Mouse (Mus musculus) lung, postnatal 36 days (tissue): Measurements from ENCODE around the gene Trpv6.

ENCODE experiments used
- DNase-seq: peaks from one replicate; pipeline ENCODE4 v3.0.0; 2022; ENCODE audit warnings: mixed read lengths

Gene Trpv6

GRCm38 (mm10) chr6:41636178-41636577 lies at the start of gene Trpv6:
Gene Trpv6, minus strand, starts transcription at chr6:41636405.
- peak; percentile 35 for DNase-seq

GRCm38 (mm10) chr6:41685596-41685995 lies 49.4 kb upstream of the Trpv6 start:
- no peak for DNase-seq

GRCm38 (mm10) chr6:41684911-41685310 lies 48.7 kb upstream of the Trpv6 start:
- no peak for DNase-seq

- DNase-seq = no peak
These were observed 47.9 kb upstream of the Trpv6 start, which contains the start of gene Llcfc1 for GRCm38 (mm10) chr6:41684131-41684530. Gene Llcfc1, plus strand, starts transcription at chr6:41684431.

GRCm38 (mm10) chr6:41681656-41682055 lies 45.5 kb upstream of the Trpv6 start:
- no peak for DNase-seq

- DNase-seq = no peak
These were observed 44.5 kb upstream of the Trpv6 start, which contains the start of gene Trpv5 for GRCm38 (mm10) chr6:41680669-41681068. Gene Trpv5, minus strand, starts transcription at chr6:41680769.

- DNase-seq = no peak
These were observed 40.3 kb upstream of the Trpv6 start for GRCm38 (mm10) chr6:41676530-41676929.

- peak; percentile 53 for DNase-seq
These were observed 26.1 kb upstream of the Trpv6 start for GRCm38 (mm10) chr6:41662320-41662719.

- no peak for DNase-seq
These were observed 22.3 kb upstream of the Trpv6 start for GRCm38 (mm10) chr6:41658487-41658886.

- DNase-seq = no peak
These were observed 18.4 kb upstream of the Trpv6 start for GRCm38 (mm10) chr6:41654648-41655047.

GRCm38 (mm10) chr6:41653173-41653572 lies 17.0 kb upstream of the Trpv6 start:
- no peak for DNase-seq

GRCm38 (mm10) chr6:41646672-41647071 lies 10.5 kb upstream of the Trpv6 start:
- no peak for DNase-seq

GRCm38 (mm10) chr6:41646220-41646619 lies 10.0 kb upstream of the Trpv6 start:
- DNase-seq = no peak

- peak; percentile 78 for DNase-seq
These were observed 7.0 kb upstream of the Trpv6 start for GRCm38 (mm10) chr6:41643227-41643626.

GRCm38 (mm10) chr6:41642765-41643164 lies 6.6 kb upstream of the Trpv6 start:
- no peak for DNase-seq

- no peak for DNase-seq
These were observed 5.1 kb upstream of the Trpv6 start for GRCm38 (mm10) chr6:41641173-41641866.

GRCm38 (mm10) chr6:41640449-41640848 lies 4.2 kb upstream of the Trpv6 start:
- peak; percentile 14 for DNase-seq

- DNase-seq = no peak
These were observed 1.8 kb upstream of the Trpv6 start for GRCm38 (mm10) chr6:41637927-41638506.

GRCm38 (mm10) chr6:41637393-41637792 lies 1.2 kb upstream of the Trpv6 start:
- no peak for DNase-seq

GRCm38 (mm10) chr6:41635211-41635610 lies 994 bp downstream of the Trpv6 start:
- no peak for DNase-seq

- no peak for DNase-seq
These were observed 4.7 kb downstream of the Trpv6 start for GRCm38 (mm10) chr6:41631549-41631948.

- DNase-seq = no peak
These were observed 5.4 kb downstream of the Trpv6 start for GRCm38 (mm10) chr6:41630791-41631190.

- DNase-seq = no peak
These were observed 8.0 kb downstream of the Trpv6 start for GRCm38 (mm10) chr6:41628180-41628579.

- DNase-seq = peak; percentile 45
These were observed 13.5 kb downstream of the Trpv6 start for GRCm38 (mm10) chr6:41622661-41623060.
